Mouse (Mus musculus): ENCODE data around the gene Tuba4a.

Tuba4a gene

GRCm38 (mm10) chr1:75219531-75219930 is at the start of gene Tuba4a:
Gene Tuba4a, minus strand, starts transcription at chr1:75219865.
- peak in 1 of 2 experiments; percentile 59 for DNase-seq (ENCODE audit: low spot score in 2 of 2)

DNA sequence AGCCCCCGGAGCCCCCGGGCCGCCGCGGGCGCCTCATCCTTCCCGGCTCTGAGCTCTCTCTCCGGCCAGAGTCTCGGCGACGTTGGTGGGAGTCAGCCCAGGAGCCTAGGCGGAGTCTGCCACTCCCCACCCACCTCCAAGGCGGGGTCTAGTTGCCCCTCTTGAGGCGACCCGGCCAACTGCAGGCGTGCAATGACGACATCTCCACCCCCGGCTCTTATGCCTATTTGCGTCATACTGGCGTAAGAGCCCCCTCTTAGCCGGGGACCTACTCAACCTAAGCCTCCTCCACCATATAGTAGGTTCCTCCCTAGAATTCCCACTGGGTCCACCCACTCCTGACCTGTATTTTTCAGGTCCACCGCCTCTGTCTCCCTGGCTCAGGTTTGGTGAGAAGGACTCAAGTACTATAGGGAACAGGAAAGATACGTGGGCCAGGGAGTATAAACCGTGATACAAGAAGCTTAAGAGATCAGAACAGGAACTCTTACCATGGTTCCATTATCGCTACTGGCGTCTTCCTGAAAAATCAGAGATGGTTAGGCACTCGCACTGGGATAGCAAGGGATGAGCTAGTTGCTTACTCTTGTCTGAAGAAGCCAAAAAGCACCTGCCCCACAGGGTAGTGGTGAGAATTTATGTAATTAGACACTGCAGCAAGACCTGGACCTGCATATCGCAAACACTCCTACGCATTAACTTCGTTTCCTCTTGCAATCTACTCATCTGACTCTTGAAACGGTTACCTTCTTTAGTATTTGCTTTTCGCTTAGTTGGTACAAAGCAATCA is 44.6 kb upstream of the Tuba4a start, which contains the start of gene Ptprn:
Ptprn (minus strand) TSS at position 412 of the 790 bp plus-strand sequence.
- peak; percentile 89 to 92 for DNase-seq (ENCODE audit: low spot score in 2 of 2)

DNA sequence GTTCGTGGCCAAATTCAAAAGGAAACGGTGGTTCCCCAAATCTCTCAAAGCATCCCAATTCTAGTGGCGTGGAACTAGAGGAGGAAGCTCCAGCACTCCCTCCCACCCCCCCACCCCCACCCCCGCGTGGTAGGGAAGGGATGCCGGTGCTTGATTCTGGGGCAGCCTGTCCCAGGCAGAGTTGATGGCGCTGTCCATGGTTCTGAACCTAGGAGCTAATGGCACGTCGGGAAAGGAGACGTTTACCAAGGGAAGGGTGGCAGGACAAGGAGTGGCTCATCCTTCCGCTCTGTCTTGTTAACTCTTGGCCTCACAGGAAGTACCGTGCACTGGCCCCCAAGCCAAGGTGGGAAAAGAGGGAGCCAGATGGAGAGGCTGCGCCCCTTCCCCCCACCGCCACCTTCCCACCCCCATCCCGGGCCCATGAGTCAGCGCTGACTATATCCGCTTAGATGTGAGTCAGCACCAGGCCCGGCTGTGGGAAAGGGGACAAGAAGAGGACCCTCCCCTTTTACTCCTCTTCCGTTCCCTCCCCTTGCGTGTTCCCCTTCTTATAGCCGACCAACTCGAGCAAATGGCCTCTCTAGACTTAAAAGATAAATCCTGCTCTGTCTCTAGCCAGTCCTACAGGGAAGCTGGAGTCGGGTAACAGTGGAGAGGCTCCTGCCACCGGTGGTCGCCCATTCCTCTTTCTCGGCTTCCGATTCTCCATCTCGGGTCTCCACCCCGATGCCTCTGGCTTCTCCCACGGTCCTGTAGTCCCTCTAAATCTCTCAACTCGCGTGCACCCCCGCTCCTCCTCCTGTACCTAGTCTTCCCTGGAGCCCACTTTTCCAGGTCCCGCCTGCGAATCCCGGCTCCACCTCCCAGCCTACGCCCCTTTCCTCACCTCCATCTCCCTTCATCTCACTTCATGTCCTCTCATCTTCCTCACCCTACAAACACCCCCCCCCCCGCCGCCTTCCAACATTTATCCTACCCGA is 43.6 kb upstream of the Tuba4a start:
- DNase-seq (ENCODE audit: low spot score in 2 of 2): peak; percentile 74 to 80

- no peak for DNase-seq (ENCODE audit: low spot score in 2 of 2)
Measured at GRCm38 (mm10) chr1:75261278-75261677, 41.6 kb upstream of the Tuba4a start.

DNA sequence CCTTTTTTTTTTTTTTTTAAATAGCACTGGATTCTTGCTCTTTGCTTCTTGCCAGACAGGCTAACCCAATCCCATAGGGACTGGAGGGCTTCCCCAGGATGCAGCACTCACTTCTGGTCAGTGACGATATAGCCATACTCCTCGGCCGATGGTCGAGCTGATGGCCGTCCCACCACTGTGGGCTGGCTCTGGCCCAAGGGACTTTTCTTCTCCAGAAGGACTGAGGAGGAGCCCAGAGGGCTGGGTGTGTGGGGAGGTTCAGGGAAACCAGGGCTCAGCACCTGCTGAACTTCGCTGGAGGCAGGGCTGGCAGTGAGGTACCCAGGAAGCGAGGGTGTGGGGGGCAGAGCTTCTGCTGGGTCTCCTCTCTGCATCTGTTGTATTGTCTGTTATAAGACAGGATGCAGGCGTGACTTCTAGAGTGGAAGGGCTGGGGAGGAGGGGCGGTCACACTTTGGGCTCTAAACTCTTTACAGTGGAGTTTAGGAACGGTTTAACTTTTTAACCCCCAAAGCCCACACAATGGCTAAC is 35.9 kb upstream of the Tuba4a start:
- no peak for DNase-seq (ENCODE audit: low spot score in 2 of 2)

- DNase-seq (ENCODE audit: low spot score in 2 of 2): peak in 1 of 2 experiments; percentile 77
Measured at GRCm38 (mm10) chr1:75254625-75255013, 35.0 kb upstream of the Tuba4a start.

- DNase-seq (ENCODE audit: low spot score in 2 of 2): peak; percentile 86 to 88
Measured at GRCm38 (mm10) chr1:75253849-75254624, 34.4 kb upstream of the Tuba4a start.

DNA sequence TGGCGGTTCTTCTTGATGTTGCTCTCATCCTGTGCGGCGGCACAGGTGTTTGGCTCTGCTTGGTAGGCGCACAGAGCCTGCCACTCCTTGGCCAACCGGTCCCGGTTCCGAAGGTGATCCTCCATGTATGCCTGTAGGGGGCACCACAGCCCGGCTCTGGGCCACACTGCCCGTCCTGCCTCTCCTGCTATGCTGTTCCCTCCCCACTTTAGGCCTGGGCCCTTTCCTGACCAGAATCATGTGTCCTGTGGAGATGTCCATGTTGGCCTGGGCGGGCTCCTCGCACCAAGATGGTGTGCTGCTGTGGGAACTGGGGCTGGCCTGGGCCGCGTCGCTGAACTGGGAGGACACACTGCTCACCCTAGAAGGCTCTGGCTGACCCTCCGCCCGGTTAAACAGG is 33.4 kb upstream of the Tuba4a start:
- DNase-seq (ENCODE audit: low spot score in 2 of 2): no peak

DNA sequence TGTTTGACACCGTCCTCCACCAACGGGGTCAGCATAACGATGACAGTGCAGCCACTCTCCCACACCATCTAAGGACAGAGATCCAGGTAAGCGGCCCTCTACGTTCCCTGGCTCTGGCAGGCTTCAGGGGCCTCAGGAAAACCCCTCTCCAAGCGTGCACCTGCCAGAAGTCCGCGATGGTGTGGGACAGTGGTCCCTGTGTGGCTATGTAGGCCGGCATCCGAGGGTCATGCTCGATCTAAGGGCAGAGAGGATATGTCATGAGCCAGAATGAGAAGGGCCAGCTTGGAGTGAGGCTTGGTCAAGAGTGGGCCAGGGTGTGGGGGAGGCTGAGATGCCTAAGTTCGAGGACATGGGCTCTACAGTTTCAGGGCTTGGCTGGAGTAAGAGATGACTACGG is 32.6 kb upstream of the Tuba4a start:
- no peak for DNase-seq (ENCODE audit: low spot score in 2 of 2)

DNA sequence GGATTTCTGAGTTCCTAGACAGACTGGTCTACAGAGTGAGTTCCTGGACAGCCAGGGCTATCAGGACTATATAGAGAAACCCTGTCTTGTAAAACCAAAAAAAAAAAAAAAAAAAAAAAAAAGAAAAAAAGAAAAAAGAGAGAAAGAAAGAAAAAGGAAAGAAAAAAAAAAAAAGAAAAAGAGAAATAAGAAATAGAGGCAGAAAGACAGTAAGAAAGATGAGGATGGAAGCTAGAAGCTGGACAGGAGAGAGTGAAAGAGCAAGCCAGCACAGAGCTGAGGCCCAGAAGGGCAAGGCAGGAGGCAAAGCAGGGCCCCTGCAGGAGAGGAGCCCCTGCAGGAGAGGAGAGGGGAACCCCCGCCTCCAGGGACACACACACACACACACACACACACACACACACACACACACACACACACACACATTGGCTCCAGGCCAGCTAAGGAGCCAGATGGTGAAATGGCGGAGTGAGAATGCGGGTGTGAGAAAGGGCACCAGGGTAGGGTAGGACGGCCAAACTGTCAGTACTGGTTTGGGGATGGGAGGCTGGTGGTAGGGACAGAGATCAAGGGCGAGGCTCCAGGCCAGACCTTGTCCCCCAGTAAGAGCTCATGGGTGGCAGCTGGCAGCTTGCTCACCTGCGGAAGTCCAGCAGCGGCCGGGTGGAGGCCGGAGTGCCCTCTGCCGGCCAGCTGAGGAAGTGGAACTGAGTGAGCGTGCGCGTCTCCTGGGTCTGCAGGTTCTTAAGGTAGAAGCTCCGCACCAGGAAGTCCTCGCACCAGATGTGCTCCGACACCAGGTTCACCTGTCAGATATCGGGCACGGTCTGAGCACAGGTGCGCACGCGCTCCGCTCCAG is 31.7 kb upstream of the Tuba4a start:
- peak; percentile 76 to 78 for DNase-seq (ENCODE audit: low spot score in 2 of 2)

GRCm38 (mm10) chr1:75250498-75250897 is 30.8 kb upstream of the Tuba4a start:
- DNase-seq (ENCODE audit: low spot score in 2 of 2): peak in 1 of 2 experiments; percentile 34

DNA sequence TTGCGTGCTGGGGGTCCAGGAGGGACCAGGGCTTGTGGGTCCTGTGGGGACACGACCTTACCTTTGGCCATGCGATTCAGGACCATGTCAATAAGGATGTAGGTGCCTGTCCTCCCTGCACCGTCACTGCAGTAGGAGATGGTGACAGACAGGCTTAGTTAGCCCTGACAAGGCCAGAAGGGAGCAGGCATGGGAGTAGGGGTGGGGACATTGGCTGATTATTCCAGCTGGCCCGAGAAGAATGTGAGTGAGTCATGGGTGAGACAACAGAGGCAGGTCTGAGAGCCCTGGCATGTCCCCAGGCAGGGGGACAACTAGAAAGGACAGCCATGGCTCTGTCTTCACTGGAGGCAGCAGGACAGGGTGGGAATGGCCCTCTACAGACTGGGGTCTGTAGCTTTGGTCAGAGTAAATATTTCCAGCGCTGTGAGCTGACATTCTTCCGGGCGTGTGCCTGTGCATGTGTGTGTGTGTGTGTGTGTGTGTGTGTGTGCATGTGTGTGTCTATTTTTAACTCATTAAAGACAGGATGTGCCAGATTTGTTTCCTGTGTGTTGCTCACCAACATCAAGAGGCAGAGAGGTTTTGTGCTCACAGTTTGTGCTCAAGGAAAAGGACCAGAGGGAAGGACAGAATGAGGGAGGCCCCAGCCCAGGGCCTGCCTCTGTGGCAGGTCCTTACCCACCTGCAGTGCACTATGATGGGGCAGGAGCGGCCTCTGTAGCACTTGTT is 28.5 kb upstream of the Tuba4a start:
- peak in 1 of 2 experiments; percentile 52 for DNase-seq (ENCODE audit: low spot score in 2 of 2)

DNA sequence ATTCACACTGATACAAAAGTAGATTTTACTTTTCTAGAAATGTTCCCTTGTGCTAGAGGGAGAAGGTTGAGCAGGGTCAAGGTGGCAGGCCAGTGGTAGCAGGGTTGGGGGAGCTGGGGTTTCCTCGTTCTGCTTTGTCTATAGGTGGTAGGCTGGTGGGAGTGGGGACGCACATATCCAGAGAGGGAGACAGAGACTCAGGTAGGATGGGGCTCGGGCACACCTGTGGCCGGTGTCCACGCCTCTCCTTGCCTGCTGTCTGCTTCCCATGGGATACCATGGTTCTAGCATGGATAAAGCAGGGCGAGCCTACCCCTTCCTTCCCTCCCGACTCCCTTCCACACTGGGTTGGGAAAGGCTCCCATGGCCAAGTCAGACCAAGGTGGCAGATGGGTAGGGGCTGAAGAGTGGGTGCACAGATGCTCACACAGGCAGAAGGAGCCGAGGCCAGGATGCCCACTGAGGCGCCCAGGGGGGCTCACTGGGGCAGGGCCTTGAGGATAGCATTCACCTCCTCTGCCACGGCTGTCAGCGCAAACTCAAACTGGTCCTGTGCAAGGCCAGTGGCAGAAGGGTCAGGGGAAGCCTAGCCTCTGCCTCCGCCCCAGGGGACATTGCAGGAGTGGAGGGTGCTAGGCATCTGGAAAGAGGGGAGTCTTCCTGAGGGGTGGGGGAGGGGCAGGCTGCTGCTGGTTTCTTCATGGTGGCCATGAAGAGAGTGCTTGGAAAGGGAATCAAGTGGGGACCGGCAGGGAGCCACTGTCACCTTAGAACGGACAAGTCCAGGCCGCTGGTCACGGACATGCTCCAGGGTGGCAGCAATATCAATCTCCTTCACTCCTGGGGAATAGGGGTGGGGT is 27.6 kb upstream of the Tuba4a start:
- DNase-seq (ENCODE audit: low spot score in 2 of 2): peak in 1 of 2 experiments; percentile 38

DNA sequence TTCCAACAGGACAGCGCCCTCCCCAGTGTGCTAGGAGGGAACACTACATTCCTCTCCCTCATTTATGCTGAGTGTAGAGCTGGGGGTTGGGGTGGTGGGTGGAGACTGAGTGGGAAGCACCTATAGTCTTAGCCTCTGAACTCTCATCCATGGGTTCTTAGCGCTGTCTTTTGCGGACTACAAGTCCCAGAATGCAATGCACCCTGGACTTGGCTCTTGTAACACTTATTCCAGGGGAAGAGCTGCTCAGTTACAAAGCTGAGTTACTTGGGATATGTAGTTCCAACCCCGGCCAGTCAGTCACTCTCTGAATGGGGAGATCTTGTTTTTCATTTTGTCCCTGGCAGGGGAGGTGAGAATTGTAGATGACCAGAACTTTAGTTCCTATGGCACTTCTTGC is 25.2 kb upstream of the Tuba4a start:
- DNase-seq (ENCODE audit: low spot score in 2 of 2): peak; percentile 73 to 76

DNA sequence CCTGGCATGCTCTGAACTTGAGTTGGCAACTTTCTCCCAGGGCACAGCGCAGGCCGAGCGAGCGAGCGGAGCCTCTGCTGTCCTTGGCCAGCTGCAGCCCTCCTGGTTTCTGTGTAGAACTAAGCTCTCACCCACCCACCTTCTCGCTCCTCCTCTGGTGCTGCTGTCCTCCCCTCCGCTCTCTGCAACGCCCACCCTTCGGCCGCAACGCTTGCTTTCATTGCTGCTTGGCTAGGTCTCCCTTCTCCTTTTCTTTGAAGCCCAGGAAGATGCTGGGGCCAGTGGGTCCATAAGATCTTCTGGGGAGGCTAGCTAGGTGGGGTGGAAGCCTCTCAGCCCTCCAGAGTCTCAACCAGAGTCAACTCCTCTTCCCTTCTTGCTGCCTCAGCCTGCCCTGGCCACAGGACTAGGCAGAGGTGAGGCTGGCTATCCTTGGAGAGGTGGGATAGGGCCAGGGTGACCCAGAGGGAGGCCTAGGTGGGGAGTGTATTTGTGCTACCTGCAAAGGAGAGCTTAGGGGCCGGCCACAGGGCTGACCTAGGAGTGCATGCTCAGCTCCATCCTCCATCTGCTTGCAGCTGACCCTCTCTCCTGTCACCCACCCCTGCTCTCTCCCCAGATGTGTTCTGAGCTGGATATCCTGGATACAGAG is 24.6 kb upstream of the Tuba4a start:
- DNase-seq (ENCODE audit: low spot score in 2 of 2): no peak

GRCm38 (mm10) chr1:75243411-75243810 is 23.7 kb upstream of the Tuba4a start:
- DNase-seq (ENCODE audit: low spot score in 2 of 2): no peak

- DNase-seq (ENCODE audit: low spot score in 2 of 2): no peak
Measured at GRCm38 (mm10) chr1:75239591-75239990, 19.9 kb upstream of the Tuba4a start.
